Mouse (Mus musculus): ENCODE data around the gene Ext2. TPM values are rescaled to one million over a fixed set of nuclear protein-coding genes. Genes with fewer than 3 reads are reported as not detected.

Ext2 gene
- polyA plus RNA-seq, 1 experiment from 2014 or later: 29.6 TPM

GRCm38 (mm10) chr2:93699346-93699745 is 123.0 kb downstream of the Ext2 start:
- 62% methylated on average over 2 of the region's 2 CpGs for WGBS (ENCODE audit: insufficient replicate concordance)
- ATAC-seq (ENCODE audit: low read depth) (no peak), DNase-seq (no peak)
- Histone ChIP-seq H3K36me3 (peaks cover 10% of the 10 kb centered on the region; the same call in 1 of the 2 replicates), H3K9ac (no peak overlapping the region), H3K27me3 (no peaks in the 10 kb centered on the region), H3K4me2 (no peak overlapping the region), H3K27ac (no peak overlapping the region), H3K4me3 (replicated peaks) (no peak overlapping the region), H3K9me3 (replicated peaks) (no peaks in the 10 kb centered on the region), H3K4me1 (replicated peaks) (peaks cover 10% of the 10 kb centered on the region)

GRCm38 (mm10) chr2:93696181-93696641 is 126.2 kb downstream of the Ext2 start:
- no peak overlapping the region for H3K27ac ChIP-seq
- whole genome bisulfite sequencing (ENCODE audit: insufficient replicate concordance): 36% methylated on average over 10 of the region's 10 CpGs
- no peaks in the 10 kb centered on the region for H3K9me3 ChIP-seq (replicated peaks)
- H3K4me3 ChIP-seq (replicated peaks): no peak overlapping the region
- DNase-seq: no peak
- H3K4me2 ChIP-seq: no peak overlapping the region
- no peak overlapping the region for H3K9ac ChIP-seq
- H3K27me3 ChIP-seq: no peaks in the 10 kb centered on the region
- H3K36me3 ChIP-seq: no peaks in the 10 kb centered on the region
- peaks cover 10% of the 10 kb centered on the region for H3K4me1 ChIP-seq (replicated peaks)
- ATAC-seq (ENCODE audit: low read depth): no peak

DNA sequence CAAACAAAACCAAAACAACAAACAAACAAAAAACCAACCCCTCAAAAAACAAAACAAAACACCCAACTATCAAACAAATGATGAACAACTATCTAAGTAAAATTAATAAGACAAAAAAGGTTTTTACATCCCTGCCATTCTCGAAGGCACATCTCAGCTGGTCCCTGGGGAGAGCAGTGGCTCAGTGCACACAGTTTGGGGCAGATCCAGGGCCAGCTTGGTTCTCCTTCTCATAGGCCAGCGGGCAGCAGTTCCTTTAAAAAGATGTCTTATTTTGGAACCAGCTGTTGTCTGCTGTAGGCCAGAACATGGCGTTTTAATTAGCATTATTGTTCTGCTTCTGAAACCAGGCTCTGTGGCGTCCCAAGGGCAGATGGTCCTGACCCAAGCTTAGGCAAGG is 129.3 kb downstream of the Ext2 start:
- H3K4me3 ChIP-seq (replicated peaks): no peak overlapping the region
- H3K4me1 ChIP-seq (replicated peaks): peaks cover 10% of the 10 kb centered on the region
- DNase-seq (no peak), ATAC-seq (ENCODE audit: low read depth) (no peak)
- H3K27me3 ChIP-seq: no peaks in the 10 kb centered on the region
- no peak overlapping the region for H3K9ac ChIP-seq
- no peaks in the 10 kb centered on the region for H3K9me3 ChIP-seq (replicated peaks)
- H3K36me3 ChIP-seq: no peaks in the 10 kb centered on the region
- H3K27ac ChIP-seq: no peak overlapping the region
- H3K4me2 ChIP-seq: no peak overlapping the region
- WGBS (ENCODE audit: insufficient replicate concordance): 60% methylated on average over 4 of the region's 4 CpGs

DNA sequence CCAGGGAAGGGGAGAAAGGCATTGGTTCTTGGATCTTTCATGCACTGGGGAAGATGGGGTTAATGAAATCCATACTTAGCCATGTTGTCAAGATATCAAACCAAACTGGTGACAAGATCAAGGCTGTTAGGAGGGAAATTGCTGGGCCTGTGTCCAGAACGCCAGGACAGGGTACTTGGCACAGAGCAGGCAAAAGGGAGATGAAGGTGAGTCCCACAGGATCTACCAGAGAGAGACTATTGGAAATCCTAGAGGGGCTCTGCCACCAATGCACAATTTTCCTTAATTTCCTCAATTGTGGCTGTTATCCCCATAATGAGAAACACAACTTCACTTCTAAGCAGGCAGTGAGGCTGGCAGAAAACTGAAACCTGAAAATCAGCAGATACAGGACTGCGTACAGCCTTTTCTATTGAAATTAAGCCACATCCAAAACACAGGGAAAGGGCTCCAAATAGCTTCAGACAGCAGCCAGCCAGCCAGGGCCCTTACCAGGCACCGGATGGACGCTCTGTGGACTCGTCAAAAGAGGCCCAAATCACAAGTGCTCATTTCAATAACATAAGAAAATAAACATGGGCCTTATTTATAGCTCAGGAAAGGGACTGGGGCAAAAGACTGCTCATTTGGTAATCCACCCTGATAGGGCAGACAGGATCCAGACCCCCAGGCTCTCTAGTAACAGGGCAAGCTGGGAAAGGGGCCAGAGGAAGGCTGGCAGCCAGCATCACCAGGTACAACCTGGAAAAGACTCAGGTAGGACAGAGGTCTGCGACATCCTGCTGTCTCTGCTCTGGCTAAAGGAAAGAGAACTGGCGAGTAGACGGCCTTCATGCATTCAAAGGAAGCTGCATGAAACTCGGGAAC is 132.1 kb downstream of the Ext2 start:
- Histone ChIP-seq H3K36me3 (no peaks in the 10 kb centered on the region), H3K9ac (no peak overlapping the region), H3K4me3 (replicated peaks) (no peak overlapping the region), H3K27me3 (no peaks in the 10 kb centered on the region), H3K4me2 (no peak overlapping the region), H3K27ac (no peak overlapping the region), H3K9me3 (replicated peaks) (no peaks in the 10 kb centered on the region), H3K4me1 (replicated peaks) (no peaks in the 10 kb centered on the region)
- WGBS (ENCODE audit: insufficient replicate concordance): 69% methylated on average over 9 of the region's 9 CpGs
- DNase-seq: no peak
- ATAC-seq (ENCODE audit: low read depth): no peak

DNA sequence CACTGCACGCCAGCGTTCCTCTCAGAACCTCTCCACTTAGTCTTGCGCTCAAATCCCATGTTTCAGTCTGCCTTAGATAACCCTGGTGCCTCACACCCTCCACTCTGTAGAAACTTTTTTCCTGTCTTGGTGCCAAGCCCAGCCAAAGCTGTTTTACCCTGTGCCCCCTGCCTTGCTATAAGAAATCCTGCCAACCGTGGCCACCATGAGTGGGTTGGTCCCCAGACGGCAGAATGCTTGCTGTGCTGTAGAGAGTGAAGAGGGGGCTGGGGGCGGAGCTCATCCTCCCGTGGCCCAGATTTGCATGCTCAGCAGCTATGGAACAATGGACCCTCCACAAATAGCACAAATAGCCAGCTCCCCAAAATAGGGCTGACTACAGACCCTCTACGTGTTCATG is 138.7 kb downstream of the Ext2 start:
- Histone ChIP-seq H3K4me2 (no peak overlapping the region), H3K9me3 (replicated peaks) (no peaks in the 10 kb centered on the region), H3K27ac (no peak overlapping the region), H3K36me3 (no peaks in the 10 kb centered on the region), H3K4me3 (replicated peaks) (no peak overlapping the region), H3K9ac (no peak overlapping the region), H3K27me3 (no peaks in the 10 kb centered on the region), H3K4me1 (replicated peaks) (peaks cover 8% of the 10 kb centered on the region)
- ATAC-seq (ENCODE audit: low read depth): no peak
- 59% methylated on average over 8 of the region's 8 CpGs for WGBS (ENCODE audit: insufficient replicate concordance)
- no peak for DNase-seq

- WGBS (ENCODE audit: insufficient replicate concordance): 39% methylated on average over 7 of the region's 7 CpGs
- ATAC-seq (ENCODE audit: low read depth): peak; percentile 36; the same call in 1 of the 2 replicates
These were observed 139.7 kb downstream of the Ext2 start for GRCm38 (mm10) chr2:93682601-93683202.

DNA sequence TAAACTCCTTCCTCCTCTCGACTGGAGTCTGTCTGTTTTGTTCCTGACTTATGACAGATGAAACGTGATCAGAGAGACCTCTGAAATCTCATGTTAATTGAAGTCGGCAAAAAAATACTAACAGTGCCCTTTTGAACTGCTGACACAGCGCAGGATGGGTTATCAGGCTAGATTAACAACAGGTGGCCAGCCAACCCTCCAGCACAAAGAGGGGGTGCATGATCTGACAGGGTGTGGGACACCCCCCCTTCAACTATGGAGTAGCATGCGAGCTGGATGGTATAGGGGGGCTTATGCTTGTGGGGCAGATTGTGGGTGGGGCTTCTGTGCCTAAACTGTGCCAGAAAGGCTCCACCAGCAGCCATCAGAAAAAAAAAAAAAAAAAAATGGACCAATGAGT is 141.0 kb downstream of the Ext2 start:
- Histone ChIP-seq H3K4me2 (no peak overlapping the region), H3K4me3 (replicated peaks) (no peak overlapping the region), H3K27ac (no peak overlapping the region), H3K27me3 (no peaks in the 10 kb centered on the region), H3K36me3 (no peaks in the 10 kb centered on the region), H3K9me3 (replicated peaks) (no peaks in the 10 kb centered on the region), H3K9ac (no peak overlapping the region), H3K4me1 (replicated peaks) (peaks cover 8% of the 10 kb centered on the region)
- DNase-seq: no peak
- no peak for ATAC-seq (ENCODE audit: low read depth)
- WGBS (ENCODE audit: insufficient replicate concordance): 39% methylated on average over 5 of the region's 5 CpGs

More at GRCm38 (mm10) chr2:93682601-93683202, 139.7 kb downstream of the Ext2 start:
- DNase-seq: no peak
- no peaks in the 10 kb centered on the region for H3K27me3 ChIP-seq
- no peak overlapping the region for H3K9ac ChIP-seq
- no peak overlapping the region for H3K4me3 ChIP-seq (replicated peaks)
- H3K27ac ChIP-seq: no peak overlapping the region
- H3K9me3 ChIP-seq (replicated peaks): no peaks in the 10 kb centered on the region
- H3K4me2 ChIP-seq: no peak overlapping the region
- no peaks in the 10 kb centered on the region for H3K36me3 ChIP-seq
- H3K4me1 ChIP-seq (replicated peaks): peaks cover 8% of the 10 kb centered on the region

DNA sequence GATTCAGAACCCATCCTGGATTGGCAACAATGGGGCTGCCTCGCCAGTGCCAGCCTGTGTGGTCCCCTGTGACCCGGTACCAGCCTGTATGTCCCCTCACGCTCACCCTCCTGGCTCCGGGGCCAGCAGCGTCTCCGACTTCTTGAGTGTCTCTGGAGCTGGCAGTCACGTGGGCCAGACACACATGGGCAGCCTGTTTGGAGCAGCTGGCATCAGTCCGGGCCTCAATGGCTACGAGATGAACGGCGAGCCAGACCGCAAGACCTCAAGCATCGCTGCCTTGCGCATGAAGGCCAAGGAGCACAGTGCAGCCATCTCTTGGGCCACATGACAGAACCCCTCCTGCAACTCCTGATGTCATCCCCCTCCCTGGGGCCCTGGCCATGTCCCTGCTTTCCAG is 145.1 kb downstream of the Ext2 start:
- Histone ChIP-seq H3K4me3 (replicated peaks) (no peak overlapping the region), H3K27ac (no peak overlapping the region), H3K36me3 (no peaks in the 10 kb centered on the region), H3K27me3 (no peaks in the 10 kb centered on the region), H3K4me2 (no peak overlapping the region), H3K4me1 (replicated peaks) (peaks cover 8% of the 10 kb centered on the region), H3K9me3 (replicated peaks) (no peaks in the 10 kb centered on the region), H3K9ac (no peak overlapping the region)
- DNase-seq (no peak), ATAC-seq (ENCODE audit: low read depth) (no peak)
- WGBS (ENCODE audit: insufficient replicate concordance): 86% methylated on average over 14 of the region's 14 CpGs

DNA sequence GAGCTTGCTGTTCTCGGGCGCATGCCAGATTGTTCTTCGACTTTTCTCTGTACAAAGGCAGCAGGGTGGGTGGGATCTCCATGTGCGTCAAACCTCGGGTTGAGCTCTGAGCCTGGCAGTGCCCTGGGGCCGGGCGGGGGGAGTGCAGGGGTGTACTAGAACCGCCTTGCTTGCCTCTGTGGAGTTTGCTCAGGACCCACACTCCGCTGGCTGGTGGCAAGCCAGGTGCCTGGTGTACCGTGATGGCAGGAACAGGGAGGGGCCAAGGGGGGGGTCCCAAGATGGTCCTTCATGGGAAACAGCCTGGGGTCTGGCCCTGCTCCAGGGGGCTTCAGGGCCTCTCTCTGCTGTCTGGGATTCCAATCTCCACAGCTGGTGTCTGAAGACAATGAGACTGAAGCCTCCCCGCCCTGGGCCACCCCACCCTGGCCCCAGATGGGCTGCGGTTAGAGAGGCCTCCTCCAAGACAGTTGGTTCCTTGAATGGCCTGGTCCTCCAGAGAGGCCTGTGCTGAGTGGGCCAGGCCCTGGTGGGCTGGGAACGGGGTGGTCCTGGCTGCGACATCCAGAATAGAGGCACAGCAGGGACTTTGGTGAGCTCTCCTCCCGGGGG is 150.7 kb downstream of the Ext2 start:
- H3K9ac ChIP-seq: no peak overlapping the region
- no peak overlapping the region for H3K27ac ChIP-seq
- H3K27me3 ChIP-seq: no peaks in the 10 kb centered on the region
- WGBS (ENCODE audit: insufficient replicate concordance): 66% methylated on average over 15 of the region's 15 CpGs
- H3K9me3 ChIP-seq (replicated peaks): no peaks in the 10 kb centered on the region
- no peak overlapping the region for H3K4me2 ChIP-seq
- no peaks in the 10 kb centered on the region for H3K4me1 ChIP-seq (replicated peaks)
- DNase-seq (no peak), ATAC-seq (ENCODE audit: low read depth) (no peak)
- H3K4me3 ChIP-seq (replicated peaks): no peak overlapping the region
- no peaks in the 10 kb centered on the region for H3K36me3 ChIP-seq

- Histone ChIP-seq H3K9ac (no peak overlapping the region), H3K27me3 (no peaks in the 10 kb centered on the region), H3K4me3 (replicated peaks) (no peak overlapping the region), H3K36me3 (no peaks in the 10 kb centered on the region), H3K27ac (no peak overlapping the region), H3K4me1 (replicated peaks) (peaks cover 5% of the 10 kb centered on the region), H3K4me2 (no peak overlapping the region), H3K9me3 (replicated peaks) (no peaks in the 10 kb centered on the region)
- no peak for DNase-seq
- ATAC-seq (ENCODE audit: low read depth): no peak
- 44% methylated on average over 3 of the region's 3 CpGs for WGBS (ENCODE audit: insufficient replicate concordance)
These were observed 156.1 kb downstream of the Ext2 start for GRCm38 (mm10) chr2:93666146-93666858.

DNA sequence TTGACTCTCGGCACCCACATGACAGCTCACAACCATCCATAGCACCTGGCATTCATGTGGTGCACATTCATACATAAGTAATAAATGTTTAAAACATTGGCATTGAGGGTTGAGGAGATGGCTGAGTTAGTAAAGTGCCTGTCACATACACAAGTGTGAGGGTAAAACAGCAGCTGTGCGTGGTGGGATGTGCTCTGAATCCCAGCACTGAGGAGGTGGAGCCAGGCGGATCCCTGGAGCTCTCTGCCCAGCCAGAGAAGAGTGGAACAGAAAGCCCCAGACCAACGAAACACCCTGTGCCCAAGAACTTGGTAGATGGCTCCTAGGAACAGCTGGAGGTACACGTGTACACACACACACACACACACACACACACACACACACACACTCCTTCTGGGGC is 156.9 kb downstream of the Ext2 start:
- H3K27me3 ChIP-seq: no peaks in the 10 kb centered on the region
- 64% methylated on average over 5 of the region's 5 CpGs for WGBS (ENCODE audit: insufficient replicate concordance)
- ATAC-seq (ENCODE audit: low read depth) (no peak), DNase-seq (no peak)
- H3K27ac ChIP-seq: no peak overlapping the region
- peaks cover 6% of the 10 kb centered on the region for H3K4me1 ChIP-seq (replicated peaks)
- no peak overlapping the region for H3K9ac ChIP-seq
- no peak overlapping the region for H3K4me2 ChIP-seq
- no peaks in the 10 kb centered on the region for H3K9me3 ChIP-seq (replicated peaks)
- H3K4me3 ChIP-seq (replicated peaks): no peak overlapping the region
- no peaks in the 10 kb centered on the region for H3K36me3 ChIP-seq
